Mouse (Mus musculus) 416B (cell line): ENCODE data around the gene 4930469K13Rik.

Experiments used
- DNase-seq: peaks from one replicate; pipeline ENCODE4 v3.0.0; 2011; ENCODE audit warnings: low read depth

The 4930469K13Rik gene

DNA sequence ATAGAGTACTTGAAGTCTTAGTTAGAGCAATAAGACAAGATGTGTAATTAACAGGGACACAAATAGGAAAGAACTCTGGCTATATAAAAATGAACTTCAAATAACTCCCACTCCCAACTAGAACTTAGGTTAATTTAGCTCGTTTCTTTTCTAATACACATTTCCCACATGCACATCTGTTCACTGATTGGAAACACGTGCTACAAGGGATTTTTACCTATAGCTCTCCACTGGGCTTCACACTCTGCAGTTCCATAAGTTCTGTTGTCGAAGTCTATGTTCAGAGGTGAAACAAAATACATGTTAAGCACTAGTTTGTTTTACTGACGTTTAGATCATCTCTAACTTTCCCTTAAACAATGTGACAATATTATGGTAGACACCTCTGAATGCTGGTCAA lies 118.2 kb downstream of the 4930469K13Rik start:
- no peak for DNase-seq

DNA sequence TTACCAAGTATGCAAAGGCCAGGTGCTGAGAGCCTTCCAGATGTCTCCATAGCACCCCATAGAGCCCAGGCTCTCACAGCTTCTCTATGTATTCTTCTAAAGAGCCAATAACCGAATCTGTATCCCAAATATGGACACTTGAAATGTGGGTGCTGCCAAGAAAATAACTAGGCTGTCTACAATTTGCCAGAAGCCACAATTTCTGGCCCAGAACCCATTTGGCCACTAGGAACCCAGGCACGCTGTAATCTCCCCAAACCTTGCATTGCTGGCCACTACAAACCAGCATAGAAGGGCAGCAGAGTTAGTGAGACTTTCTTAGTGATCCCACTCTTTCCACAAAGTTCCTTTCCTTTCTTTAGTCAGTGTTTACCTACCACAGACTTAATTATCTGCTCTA lies 123.2 kb downstream of the 4930469K13Rik start:
- no peak for DNase-seq

DNA sequence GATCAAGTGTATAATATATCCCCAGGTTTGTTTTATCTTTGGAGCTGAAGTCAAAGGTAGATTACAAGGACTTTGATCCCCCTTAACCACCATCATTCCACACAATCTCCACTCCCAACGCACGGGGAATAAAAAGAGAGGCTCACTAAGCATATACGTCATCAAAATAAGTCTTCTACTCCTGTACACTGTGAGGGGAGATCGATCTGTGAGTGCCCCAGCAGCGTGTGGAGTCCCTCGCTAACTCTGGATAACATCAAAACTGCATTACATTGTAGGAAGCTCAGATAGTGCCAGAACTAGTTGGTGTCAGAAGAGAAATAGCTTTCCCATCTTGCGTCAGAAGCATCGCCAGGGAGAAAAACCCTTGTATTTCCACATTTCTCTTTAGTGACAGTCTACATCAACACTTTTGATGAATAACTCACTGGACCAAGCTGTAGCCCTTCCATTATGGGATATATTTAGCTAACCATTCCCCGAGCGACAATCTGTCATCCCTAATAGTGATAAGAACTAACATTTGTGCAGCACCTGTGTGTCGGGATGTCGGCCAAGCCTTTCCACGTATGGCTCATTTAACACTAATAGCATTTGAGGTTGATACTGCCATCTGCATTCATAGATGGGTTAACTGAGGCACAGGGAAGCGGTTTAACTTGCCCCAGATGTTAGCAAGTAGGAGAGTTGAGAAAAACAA lies 123.9 kb downstream of the 4930469K13Rik start:
- DNase-seq: no peak

DNA sequence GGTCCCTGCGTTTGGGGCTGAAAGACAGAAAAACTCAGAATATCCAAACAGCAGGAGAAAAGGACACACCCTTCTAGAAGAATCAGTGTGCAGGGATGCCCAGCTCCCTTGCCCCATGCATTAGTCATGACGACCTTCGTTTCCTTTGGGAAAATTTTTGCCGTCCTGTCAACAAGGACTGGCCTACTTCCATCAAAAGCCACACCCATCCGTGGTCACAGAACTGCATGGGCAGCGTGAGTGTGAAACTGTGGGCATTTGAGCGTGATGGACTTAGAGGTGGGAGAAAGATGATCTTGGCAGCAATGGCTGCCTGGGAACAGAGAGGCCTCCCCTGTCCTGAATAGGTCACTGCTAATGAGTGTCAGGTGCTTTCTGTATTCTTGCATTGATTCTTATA lies 126.2 kb downstream of the 4930469K13Rik start:
- no peak for DNase-seq

DNA sequence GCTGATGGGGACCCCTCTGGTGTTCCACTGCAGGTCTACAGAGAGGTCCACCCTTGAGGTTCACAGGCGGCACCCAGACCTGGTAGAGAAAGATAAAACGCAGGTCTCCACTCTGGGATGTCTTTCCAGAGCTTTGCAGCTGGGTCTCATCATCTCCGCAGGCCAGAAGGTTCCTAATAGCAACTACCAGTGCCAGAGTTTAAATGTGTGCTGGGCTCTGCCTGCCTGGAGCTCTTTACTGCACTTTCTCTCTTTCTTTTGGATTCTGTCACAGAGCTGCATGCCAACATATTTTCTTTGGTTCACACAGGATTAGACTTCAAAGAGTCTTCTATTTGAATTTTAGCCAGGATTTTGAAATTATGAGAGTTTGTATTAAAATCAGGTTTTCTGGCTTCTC lies 129.2 kb downstream of the 4930469K13Rik start:
- no peak for DNase-seq

DNA sequence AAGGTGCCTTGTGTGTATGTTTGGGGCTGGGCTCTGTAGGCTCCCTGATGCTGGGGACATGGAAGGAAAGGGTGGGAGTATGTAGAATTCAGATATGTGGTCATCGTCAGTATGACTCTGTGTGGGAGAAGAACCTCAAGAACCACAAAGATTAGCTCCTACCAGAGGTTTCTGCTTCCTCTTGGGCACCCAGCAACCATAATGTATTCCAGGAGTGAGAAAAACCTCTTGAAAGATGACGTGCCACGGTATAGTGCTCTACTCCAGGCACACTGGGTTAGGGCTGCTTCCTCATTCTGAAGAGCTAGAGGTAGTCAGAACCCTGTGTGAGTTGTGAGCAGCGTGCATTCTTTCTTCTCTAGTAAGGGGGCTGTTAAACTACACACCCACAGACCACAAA lies 130.6 kb downstream of the 4930469K13Rik start:
- DNase-seq: peak; percentile 91

DNA sequence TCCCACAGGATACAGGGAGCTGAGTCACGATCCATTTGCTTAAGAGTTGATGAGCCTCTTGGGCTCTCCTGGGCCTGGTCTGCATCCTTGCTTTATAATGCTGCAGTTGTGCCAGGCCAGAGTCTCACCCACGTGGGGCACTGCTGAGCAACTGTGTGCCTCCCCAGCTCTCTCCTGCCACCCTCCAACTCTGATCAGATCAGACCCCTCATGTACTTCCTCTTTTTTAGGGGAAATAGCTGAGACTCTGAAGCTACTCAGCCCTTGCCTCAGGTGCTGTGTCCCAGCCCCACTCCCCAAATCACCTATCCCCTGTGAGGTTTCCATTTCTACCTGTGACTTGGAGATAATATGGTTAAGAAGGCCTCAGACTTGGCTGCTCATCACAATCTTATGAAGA lies 133.0 kb downstream of the 4930469K13Rik start:
- DNase-seq: peak; percentile 67

DNA sequence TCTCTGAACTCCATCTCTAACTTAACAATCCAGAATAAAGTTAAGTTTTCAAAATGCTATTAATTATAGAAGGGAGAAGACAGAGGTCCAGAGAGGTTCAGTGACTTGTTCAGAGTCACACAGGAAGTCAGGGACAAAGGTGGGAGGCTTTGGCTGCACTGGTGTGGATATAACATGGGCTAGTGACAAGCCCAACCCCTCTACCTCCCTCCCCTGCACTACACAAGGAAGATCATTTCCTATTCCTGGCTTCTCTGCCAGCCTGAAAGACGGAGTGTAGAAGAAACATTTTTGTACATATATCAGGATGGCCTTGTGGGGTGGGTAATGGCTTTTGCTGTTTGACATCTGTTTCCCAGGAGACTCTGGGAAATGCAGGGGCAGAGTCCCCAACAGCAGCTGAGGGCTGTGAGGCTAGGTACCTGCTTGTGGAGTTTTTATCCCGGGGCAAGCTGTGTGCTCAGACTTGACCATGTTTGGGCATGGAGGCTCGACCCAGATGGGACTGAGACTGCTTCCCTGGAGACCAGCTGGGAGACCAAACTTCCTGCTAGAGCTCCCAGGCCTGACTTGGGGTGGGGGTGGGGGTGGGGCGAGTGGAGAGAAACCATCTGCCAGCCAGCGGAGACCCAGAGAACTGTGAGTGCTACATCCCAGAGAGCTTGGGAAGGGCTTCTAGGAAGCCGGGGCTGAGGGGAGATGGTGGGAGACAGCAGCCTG lies 135.5 kb downstream of the 4930469K13Rik start, which contains the start of gene Kcnmb1:
Kcnmb1 (plus strand) TSS at position 326 of the 720 bp plus-strand sequence.
- no peak for DNase-seq

DNA sequence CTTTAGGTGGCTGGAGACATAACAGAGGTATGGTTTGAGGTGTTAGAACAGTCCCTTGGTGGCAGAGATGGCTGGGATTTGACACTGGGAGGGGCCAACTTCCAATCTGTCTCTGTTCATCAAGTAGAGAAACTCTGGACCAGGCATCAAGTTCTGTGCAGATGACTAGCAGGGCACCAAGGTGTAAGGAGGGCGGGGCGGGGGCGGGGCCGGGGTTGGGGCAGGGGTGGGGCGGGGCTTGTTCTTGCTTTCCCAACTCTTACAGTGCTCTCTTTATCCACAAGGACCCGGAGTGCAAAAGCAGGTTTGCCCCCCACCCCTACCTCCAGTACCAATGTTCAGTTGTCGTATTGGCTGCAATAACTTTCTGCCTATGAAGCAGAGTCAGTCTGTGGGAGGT lies 136.2 kb downstream of the 4930469K13Rik start:
- DNase-seq: no peak

DNA sequence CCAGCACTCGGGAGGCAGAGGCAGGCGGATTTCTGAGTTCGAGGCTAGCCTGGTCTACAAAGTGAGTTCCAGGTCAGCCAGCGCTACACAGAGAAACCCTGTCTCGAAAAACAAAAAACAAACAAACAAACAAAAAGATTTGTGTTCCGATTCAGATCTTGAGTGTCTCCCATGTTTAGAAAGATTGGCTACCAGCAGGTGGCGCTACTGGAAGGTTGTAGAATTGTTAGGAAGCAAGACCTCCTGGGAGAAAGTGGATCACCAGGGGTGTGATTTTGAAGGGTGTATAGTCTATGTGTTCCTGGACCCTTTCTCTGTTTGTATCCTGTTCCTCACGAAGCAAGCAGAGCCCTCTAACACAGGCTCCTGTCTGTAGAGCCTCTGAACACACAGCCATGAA lies 139.6 kb downstream of the 4930469K13Rik start:
- DNase-seq: peak; percentile 72

DNA sequence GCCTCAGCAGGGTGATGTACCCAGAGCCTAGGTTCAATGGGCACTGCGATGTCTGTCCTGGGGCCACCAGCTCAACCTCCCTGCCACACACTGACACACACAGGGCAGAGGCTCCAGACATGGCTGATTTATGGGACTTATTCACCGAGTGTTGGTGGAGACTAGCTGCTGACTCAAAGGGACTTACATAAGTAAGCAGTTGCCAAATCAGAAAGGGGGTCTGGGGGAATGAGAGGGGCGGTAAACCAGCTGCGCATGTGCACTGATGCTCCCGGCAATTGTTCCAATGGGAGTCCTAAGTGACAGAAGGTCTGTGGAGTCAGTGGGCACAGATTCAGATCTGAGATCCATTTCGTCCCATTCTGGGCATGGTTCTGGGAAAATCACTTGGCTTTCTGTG lies 140.8 kb downstream of the 4930469K13Rik start:
- no peak for DNase-seq

DNA sequence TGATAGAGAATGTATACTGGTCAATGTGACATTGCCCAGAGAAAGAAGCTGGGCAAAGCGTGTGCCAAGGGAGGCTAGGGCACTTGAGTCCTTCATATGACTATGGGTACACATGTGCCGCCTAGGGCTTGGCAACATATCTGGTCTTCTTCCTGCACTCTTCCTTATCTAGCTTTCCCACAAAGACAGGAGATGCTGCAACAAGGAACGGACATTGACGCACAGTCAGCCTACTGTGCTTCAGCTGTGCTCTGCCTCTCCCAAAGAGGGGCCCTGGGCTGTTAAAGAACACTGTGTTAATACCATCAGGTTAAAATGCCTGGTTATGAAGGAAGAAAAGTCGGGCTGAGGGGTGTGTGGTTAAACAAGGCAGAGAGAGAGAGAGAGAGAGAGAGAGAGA lies 141.7 kb downstream of the 4930469K13Rik start:
- no peak for DNase-seq

DNA sequence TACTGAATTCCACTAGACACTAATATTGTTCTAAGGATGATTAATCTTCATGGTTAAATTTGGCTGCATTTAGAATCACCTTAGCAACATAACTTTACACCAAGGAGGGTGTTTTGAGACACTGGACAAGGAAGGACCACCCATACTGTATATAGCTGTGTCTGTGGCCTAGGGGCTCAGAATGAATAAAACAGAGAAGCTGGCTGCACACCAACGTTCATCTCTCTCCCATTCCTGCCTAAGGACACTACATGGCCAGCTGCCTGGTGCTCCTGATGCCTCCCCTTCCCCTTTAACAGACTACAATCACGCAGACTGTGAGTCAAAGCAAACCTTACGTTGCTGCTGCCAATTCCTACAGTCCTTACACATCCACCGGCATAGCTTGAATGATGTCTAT lies 142.4 kb downstream of the 4930469K13Rik start:
- DNase-seq: no peak

DNA sequence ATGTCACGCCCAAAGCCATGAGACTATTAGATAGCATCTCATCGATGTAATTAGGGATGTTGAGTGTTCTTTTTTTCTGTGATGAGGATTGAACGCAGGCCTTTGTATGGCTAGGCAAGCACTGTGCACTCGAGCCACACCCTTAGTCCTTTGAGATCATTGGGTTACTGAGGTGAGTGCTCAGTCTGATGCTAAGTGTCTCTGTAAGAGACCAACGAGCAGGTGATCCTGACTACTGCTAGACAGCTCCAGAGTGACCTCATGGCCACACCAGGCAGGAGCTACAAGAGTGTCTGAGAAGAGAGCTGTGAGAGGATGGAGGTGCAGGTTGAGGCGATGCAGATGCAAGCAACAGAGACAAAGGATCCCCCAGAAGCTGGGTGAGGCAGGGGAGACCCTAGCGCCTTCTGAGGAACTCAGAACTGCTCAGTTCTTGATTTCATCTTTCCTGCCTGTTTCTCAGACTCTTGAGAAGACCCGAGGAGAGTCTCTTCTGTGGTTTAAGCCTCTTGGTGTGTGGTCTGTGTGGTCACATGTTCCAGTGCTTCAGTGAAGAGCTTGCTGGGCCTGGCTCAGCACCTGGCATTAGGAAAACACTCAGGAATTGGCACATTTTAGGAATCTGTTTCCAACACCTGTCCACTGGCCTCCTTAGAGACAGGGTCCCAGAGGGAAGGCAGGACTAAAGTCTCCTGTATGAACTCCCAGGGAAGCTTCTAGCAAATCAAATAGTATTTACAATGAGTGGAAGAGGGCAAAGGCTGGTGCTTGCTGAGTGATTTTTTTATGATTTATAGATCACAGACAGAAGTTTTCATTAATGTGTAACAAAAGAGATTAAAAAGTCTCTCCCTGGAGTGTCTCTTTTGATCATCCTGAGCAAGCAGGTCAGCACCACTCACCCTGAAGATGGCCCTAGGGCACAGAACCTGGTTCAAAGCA lies 146.4 kb downstream of the 4930469K13Rik start:
- DNase-seq: no peak

DNA sequence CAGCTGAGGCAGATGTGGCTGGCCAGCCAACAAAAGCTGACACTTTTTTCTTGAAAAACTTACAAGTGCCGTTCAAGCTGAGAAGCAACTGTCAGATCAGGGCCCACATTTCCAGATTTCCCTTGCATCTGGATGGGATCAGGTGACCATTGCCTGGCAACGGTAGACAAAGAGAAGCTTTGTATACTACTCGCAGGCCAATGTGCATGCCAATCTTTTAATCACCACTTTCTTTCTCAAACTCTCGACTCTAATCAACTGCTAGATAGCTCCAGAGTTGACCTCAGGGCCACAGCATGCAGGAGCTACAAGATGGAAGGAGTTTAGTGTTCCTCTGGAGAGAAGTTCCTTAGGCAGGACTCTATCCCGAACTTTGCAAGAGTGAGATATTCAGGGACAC lies 147.2 kb downstream of the 4930469K13Rik start:
- DNase-seq: no peak

DNA sequence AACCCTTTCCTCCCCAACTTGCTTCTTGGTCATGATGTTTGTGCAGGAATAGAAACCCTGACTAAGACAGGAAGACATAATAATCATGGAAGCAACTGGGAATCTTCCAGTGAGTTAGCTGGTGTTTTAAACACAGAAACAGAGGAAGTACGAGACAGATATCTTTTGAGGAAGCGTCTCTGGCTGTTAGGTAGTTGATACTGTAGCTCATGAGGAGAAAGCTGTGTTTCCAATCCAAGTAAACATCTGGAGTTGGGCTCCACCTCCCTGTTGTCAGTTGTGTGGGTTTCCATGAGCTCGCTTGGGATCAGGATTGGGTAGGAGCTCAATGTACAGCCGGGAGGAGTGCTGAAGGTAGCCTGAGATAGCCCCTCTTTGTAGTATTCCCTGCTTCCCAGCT lies 151.9 kb downstream of the 4930469K13Rik start:
- DNase-seq: no peak

DNA sequence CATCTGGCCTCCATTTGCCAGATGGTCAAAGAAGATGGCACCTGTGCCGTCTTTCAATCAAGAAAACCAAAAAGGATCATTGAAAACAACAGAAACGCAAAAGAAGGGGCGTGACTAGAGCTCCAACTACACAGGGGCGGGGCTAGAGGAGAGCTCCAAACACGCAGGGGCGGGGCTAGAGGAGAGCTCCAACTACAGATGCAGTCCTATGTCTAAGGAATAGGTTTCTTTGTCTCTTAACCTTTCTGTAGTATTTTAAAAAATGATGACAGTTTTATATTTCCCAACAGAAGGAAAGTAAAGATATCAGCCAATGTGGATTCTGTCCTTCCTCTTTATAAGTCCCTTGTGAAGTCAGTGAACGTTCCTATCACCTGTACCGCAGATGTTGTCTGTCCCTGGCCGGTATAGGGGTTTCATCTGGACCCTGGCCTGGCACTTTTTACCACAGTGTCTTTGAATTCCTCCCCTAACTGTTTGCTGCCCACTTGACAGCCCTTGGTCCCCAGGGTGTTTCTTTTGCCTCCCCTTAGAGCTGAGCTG lies 153.5 kb downstream of the 4930469K13Rik start:
- no peak for DNase-seq

DNA sequence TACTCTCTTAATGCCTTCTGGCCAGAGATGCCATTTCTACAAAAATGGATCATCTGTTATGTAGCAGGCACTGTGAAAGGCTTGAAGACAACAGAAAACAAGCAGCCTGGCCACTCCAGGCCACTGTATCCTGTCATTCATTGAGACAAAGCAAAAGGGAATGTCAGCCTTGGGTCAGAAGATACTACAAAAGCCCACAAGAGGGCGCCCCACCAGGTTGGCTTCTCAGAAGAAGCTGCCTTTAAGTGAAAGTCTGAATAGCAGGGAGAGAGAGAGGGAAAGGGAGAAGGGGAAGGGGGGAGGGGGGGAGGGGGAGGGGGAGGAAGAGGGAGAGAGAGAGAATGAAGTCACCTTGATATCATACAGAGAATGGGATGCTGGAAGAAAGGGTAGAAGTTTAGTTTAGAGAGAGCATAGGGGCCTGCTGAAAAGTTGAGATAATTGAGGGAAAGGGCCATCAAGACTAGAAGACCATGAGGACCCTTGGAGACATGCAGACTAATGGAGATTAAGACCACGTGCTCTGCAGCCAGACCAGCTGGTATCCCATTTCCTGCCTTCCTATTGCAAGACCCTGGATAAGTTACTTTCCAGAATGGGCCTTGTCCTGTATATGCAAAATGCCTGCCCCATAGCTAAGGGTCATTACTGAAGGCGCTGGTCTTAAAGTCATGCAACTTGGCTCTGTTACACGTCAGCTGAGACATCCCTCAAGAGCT lies 154.1 kb downstream of the 4930469K13Rik start:
- DNase-seq: peak; percentile 72

DNA sequence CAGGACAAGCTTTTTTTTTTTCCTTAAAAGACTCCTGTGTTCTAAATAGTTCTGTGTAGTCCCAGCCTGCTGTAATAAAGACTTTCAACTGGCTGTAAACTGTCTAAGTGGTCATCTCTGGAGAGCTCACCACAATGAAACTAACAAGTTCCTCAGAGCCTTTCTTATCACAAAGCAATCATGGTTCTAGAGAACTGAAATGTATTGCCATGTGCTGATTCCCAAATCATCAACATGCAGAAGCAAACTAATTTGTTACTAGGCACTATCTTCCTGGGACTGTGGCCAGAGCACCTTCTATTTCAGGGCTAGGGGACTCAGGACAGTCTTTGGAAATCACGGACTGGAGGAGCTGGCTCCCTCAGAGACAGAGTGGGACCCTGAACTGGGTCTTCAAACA lies 154.8 kb downstream of the 4930469K13Rik start:
- no peak for DNase-seq

DNA sequence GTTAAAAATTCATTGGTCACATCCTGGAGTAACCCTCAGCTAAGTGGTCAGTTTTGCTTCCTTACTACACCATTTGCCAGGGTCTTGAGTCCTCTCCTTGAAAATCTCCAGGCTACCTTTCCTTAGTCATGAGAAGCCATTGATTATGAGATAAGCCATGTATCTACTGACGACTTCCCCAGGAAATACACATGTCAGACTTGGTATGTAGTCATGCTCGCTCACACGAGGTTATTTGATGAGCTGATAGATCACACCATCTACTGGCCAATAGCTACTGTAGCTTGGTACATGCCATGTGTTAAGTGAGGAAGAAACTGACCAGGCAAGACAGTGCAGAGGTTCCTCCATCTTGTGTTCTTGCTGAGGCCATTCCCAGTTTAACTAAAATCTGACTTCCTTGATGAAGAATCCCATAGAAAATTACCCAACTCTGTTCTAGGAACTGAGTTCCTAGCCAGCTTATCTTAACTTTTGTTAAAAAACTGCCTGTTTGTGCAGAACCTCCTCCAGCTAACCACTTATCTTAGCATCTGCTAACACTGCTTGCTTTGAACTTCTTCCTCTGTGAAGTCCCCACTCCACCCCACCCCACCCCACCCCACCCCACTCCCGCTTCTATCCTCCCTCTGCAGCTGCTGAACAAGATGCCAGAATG lies 158.8 kb downstream of the 4930469K13Rik start:
- DNase-seq: peak; percentile 89
